Mouse (Mus musculus): ENCODE measurements around the gene Zfp697. TPM values are rescaled to one million over a fixed set of nuclear protein-coding genes. Genes with fewer than 3 reads are reported as not detected.
"Not testable (repeated sequence)": the region's sequence is repeated elsewhere in the genome, so short reads cannot be mapped to it uniquely, and the experiment has no call there.

Gene Zfp697
- polyA plus RNA-seq, 1 experiment from 2014 or later, result 9.2 TPM

DNA sequence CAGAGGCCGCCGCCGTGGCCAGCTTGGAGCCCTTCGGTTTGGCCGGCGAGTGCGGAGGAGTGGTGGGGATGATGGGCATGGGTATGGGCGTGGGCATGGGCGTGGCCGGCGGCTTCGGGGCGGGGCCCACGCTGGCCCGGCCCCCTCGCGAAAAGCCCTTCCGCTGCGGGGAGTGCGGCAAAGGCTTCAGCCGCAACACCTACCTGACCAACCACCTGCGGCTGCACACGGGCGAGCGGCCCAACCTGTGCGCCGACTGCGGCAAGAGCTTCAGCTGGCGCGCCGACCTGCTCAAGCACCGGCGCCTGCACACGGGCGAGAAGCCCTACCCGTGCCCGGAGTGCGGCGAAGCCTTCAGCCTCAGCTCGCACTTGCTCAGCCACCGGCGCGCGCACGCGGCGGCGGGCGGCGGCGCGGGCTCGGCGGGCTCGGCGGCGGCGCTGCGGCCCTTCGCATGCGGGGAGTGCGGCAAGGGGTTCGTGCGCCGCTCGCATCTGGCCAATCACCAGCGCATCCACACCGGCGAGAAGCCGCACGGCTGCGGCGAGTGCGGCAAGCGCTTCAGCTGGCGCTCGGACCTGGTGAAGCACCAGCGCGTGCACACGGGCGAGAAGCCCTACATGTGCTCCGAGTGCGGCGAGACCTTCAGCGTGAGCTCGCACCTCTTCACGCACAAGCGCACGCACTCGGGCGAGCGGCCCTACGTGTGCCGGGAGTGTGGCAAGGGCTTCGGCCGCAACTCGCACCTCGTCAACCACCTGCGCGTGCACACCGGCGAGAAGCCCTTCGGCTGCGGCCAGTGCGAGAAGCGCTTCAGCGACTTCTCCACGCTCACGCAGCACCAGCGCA is 45.6 kb downstream of the Zfp697 start:
- H3K4me1 ChIP-seq (ENCODE audit: insufficient read depth, low read depth, low read length), result peaks cover 13% of the 10 kb centered on the region; the same call in 1 of the 2 replicates
- no peaks in the 10 kb centered on the region for H3K36me3 ChIP-seq (ENCODE audit: insufficient read depth, low read length)
- WGBS, result 2% methylated on average over 92 of the region's 110 CpGs
- no peaks in the 10 kb centered on the region for H3K9me3 ChIP-seq (ENCODE audit: low read length)
- peak overlapping the region; percentile 99 for H3K4me2 ChIP-seq (replicated peaks; ENCODE audit: low read depth, low read length)
- peak; percentile 79 for DNase-seq (ENCODE audit: low spot score)
- peak; percentile 96 for ATAC-seq
- H3K27me3 ChIP-seq (replicated peaks; ENCODE audit: insufficient read depth, low read length), result no peaks in the 10 kb centered on the region
- H3K27ac ChIP-seq (ENCODE audit: low read length), result 0 out of 2 replicates have a peak overlapping the region, but pooled peaks have one; percentile 14
- peak overlapping the region; percentile 60 for H3K4me3 ChIP-seq (ENCODE audit: low read depth, low read length)
- H3K9ac ChIP-seq (replicated peaks; ENCODE audit: low read depth), result no peak overlapping the region
- TF ChIP-seq EP300 (IDR thresholded peaks at IDR 0.05) (no peak), CTCF (IDR thresholded peaks at IDR 0.05) (no peak)

DNA sequence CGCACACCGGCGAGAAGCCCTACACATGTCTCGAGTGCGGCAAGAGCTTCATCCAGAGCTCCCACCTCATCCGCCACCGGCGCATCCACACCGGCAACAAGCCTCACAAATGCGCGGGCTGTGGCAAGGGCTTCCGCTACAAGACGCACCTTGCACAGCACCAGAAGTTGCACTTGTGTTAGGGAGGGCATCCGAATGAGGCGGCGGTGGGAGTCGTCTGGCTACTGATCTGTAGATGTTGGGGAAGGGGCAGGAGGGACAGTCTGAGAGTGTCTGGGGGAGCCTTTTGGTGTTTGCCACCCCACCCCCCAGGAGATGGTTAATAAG is 46.2 kb downstream of the Zfp697 start:
- no peaks in the 10 kb centered on the region for H3K9me3 ChIP-seq (ENCODE audit: low read length)
- 12% methylated on average over 17 of the region's 17 CpGs for WGBS
- no peaks in the 10 kb centered on the region for H3K27me3 ChIP-seq (replicated peaks; ENCODE audit: insufficient read depth, low read length)
- peak overlapping the region; percentile 60 for H3K4me3 ChIP-seq (ENCODE audit: low read depth, low read length)
- H3K4me2 ChIP-seq (replicated peaks; ENCODE audit: low read depth, low read length), result peak overlapping the region; percentile 99
- ATAC-seq (no peak), DNase-seq (ENCODE audit: low spot score) (peak; percentile 4)
- H3K27ac ChIP-seq (ENCODE audit: low read length), result no peak overlapping the region
- peaks cover 13% of the 10 kb centered on the region; the same call in 1 of the 2 replicates for H3K4me1 ChIP-seq (ENCODE audit: insufficient read depth, low read depth, low read length)
- H3K9ac ChIP-seq (replicated peaks; ENCODE audit: low read depth), result no peak overlapping the region
- no peak for TF ChIP-seq CTCF (IDR thresholded peaks at IDR 0.05)
- TF ChIP-seq EP300 (IDR thresholded peaks at IDR 0.05), result no peak
- no peaks in the 10 kb centered on the region for H3K36me3 ChIP-seq (ENCODE audit: insufficient read depth, low read length)

DNA sequence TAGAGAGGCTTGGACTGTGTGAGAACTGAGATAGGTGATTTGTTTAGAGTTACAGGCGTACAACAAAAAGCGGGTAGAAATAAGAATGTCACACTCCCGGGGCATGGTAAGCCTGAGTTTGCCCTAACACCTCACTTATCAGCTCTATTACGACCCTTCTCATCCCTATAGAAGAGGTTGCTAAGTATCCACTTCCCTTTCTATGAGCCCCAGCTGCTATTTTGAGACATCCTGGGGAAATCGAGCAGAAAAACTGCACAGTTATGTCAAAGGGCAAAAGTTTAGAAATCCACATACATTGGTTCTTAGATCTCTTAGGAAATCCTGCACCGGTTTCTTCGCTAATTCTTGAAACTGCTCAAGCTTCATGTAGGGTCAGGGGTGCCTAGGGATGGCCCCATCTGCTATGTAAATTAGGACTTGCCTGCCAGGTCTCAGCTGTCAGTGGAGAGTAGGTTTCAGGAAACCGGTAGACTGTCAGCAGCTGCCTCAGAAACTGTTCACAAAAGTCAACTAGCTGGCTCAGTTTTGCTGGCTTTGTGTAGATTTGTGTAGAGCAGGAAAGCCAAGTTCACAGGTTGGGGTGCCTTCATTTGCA is 46.8 kb downstream of the Zfp697 start:
- WGBS, result 34% methylated on average over 8 of the region's 8 CpGs
- Histone ChIP-seq H3K9ac (replicated peaks; ENCODE audit: low read depth) (no peak overlapping the region), H3K36me3 (ENCODE audit: insufficient read depth, low read length) (no peaks in the 10 kb centered on the region), H3K9me3 (ENCODE audit: low read length) (no peaks in the 10 kb centered on the region), H3K4me2 (replicated peaks; ENCODE audit: low read depth, low read length) (peak overlapping the region; percentile 99; the same call in 1 of the 2 replicates), H3K4me3 (ENCODE audit: low read depth, low read length) (0 out of 2 replicates have a peak overlapping the region, but pooled peaks have one; percentile 60), H3K4me1 (ENCODE audit: insufficient read depth, low read depth, low read length) (peaks cover 13% of the 10 kb centered on the region; the same call in 1 of the 2 replicates), H3K27ac (ENCODE audit: low read length) (no peak overlapping the region), H3K27me3 (replicated peaks; ENCODE audit: insufficient read depth, low read length) (no peaks in the 10 kb centered on the region)
- TF ChIP-seq CTCF (IDR thresholded peaks at IDR 0.05), result no peak
- no peak for TF ChIP-seq EP300 (IDR thresholded peaks at IDR 0.05)
- DNase-seq (ENCODE audit: low spot score) (peak; percentile 3), ATAC-seq (no peak)

GRCm38 (mm10) chr3:98434088-98434816 is 52.0 kb downstream of the Zfp697 start:
- ATAC-seq (no peak), DNase-seq (ENCODE audit: low spot score) (peak; percentile 11)
- no peak for TF ChIP-seq CTCF (IDR thresholded peaks at IDR 0.05)
- TF ChIP-seq EP300 (IDR thresholded peaks at IDR 0.05), result no peak
- H3K9ac ChIP-seq (replicated peaks; ENCODE audit: low read depth), result no peak overlapping the region
- no peaks in the 10 kb centered on the region for H3K36me3 ChIP-seq (ENCODE audit: insufficient read depth, low read length)
- H3K27me3 ChIP-seq (replicated peaks; ENCODE audit: insufficient read depth, low read length), result no peaks in the 10 kb centered on the region
- H3K9me3 ChIP-seq (ENCODE audit: low read length), result no peaks in the 10 kb centered on the region
- H3K4me2 ChIP-seq (replicated peaks; ENCODE audit: low read depth, low read length), result no peak overlapping the region
- no peak overlapping the region for H3K4me3 ChIP-seq (ENCODE audit: low read depth, low read length)
- no peaks in the 10 kb centered on the region for H3K4me1 ChIP-seq (ENCODE audit: insufficient read depth, low read depth, low read length)
- no peak overlapping the region for H3K27ac ChIP-seq (ENCODE audit: low read length)
- 20% methylated on average over 1 of the region's 1 CpGs for WGBS

GRCm38 (mm10) chr3:98435030-98435429 is 52.8 kb downstream of the Zfp697 start:
- WGBS, result 67% methylated on average over 1 of the region's 1 CpGs
- H3K4me2 ChIP-seq (replicated peaks; ENCODE audit: low read depth, low read length), result no peak overlapping the region
- no peak overlapping the region for H3K27ac ChIP-seq (ENCODE audit: low read length)
- DNase-seq (ENCODE audit: low spot score) (no peak), ATAC-seq (no peak)
- no peak overlapping the region for H3K4me3 ChIP-seq (ENCODE audit: low read depth, low read length)
- H3K27me3 ChIP-seq (replicated peaks; ENCODE audit: insufficient read depth, low read length), result no peaks in the 10 kb centered on the region
- no peak for TF ChIP-seq EP300 (IDR thresholded peaks at IDR 0.05)
- no peak for TF ChIP-seq CTCF (IDR thresholded peaks at IDR 0.05)
- no peaks in the 10 kb centered on the region for H3K4me1 ChIP-seq (ENCODE audit: insufficient read depth, low read depth, low read length)
- H3K9ac ChIP-seq (replicated peaks; ENCODE audit: low read depth), result no peak overlapping the region
- H3K36me3 ChIP-seq (ENCODE audit: insufficient read depth, low read length), result no peaks in the 10 kb centered on the region
- H3K9me3 ChIP-seq (ENCODE audit: low read length), result no peaks in the 10 kb centered on the region

- H3K9ac ChIP-seq (replicated peaks; ENCODE audit: low read depth); H3K27ac ChIP-seq (ENCODE audit: low read length); H3K4me3 ChIP-seq (ENCODE audit: low read depth, low read length); H3K9me3 ChIP-seq (ENCODE audit: low read length); DNase-seq (ENCODE audit: low spot score); H3K4me1 ChIP-seq (ENCODE audit: insufficient read depth, low read depth, low read length); H3K4me2 ChIP-seq (replicated peaks; ENCODE audit: low read depth, low read length); H3K27me3 ChIP-seq (replicated peaks; ENCODE audit: insufficient read depth, low read length); H3K36me3 ChIP-seq (ENCODE audit: insufficient read depth, low read length); ATAC-seq: not testable (repeated sequence)
- TF ChIP-seq CTCF (IDR thresholded peaks at IDR 0.05), result peak; percentile 37
- WGBS, result 24% methylated on average over 3 of the region's 3 CpGs
Observed at GRCm38 (mm10) chr3:98442245-98442644, 60.0 kb downstream of the Zfp697 start.
